Comparison of ENCODE assay signal across 40 mouse cellular contexts in the genomic region with DNA sequence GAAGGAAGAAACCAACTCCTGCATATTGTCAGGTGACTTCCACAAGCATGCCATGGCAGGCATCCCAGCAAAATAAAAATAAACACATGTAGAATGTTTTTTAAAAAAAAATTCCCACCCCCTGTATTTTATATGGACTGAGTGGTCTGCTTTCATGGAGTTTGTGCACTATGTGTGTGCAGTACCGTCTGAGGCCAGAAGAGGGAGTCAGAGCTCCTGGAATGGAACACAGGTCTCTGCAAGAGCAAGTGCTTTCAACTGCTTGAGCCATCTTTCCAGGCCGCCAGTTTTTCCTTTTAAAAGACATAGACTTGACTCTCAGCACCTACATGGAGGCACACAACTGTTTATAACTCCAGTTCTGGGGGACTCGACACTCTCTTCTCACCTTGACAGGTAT. TPM values are rescaled to one million over a fixed set of nuclear protein-coding genes. Genes with fewer than 3 reads are reported as not detected.
A peak's percentile ranks its signal among the peaks of the same experiment; 100 is the strongest.
DNase-seq lines count a peak whose midpoint lies in the region; ATAC-seq and TF ChIP-seq lines count a peak whose summit lies in the region.
"Had no signal": no experiment of that assay in that cellular context is flagged by ENCODE, and none has a peak within 500 bp of the region (broad histone marks: within the 10 kb centered on the region; RNA-seq: fewer than 3 reads in every experiment).

No protein-coding gene starts in this region.

- no peak overlapping the region for H3K27ac ChIP-seq in liver, embryonic 14.5 days
- no peak overlapping the region for H3K27ac ChIP-seq in testis, adult 2 months (ENCODE audit: control insufficient read depth, insufficient read depth, low read depth, low read length)
- H3K27ac ChIP-seq in stomach, postnatal 0 days (replicated peaks), result no peak overlapping the region
- H3K27ac ChIP-seq: heart, embryonic 13.5 days; hindbrain, embryonic 15.5 days; intestine, embryonic 15.5 days; limb, embryonic 13.5 days; liver, embryonic 13.5 days; macrophage; midbrain, embryonic 13.5 days; neural tube, embryonic 15.5 days had no signal

- H3K4me3 ChIP-seq in liver, embryonic 14.5 days (ENCODE audit: insufficient read depth in 1 of 2, low read depth in 2 of 2, low read length in 2 of 2), result no peak overlapping the region
- no peak overlapping the region for H3K4me3 ChIP-seq in testis, adult 2 months (ENCODE audit: control insufficient read depth, low read depth, low read length)
- no peak overlapping the region for H3K4me3 ChIP-seq in stomach, postnatal 0 days (ENCODE audit: low read depth, low read length)
- H3K4me3 ChIP-seq: erythroblast, embryonic 14.5 days; heart, embryonic 13.5 days; hindbrain, embryonic 15.5 days; intestine, embryonic 15.5 days; limb, embryonic 13.5 days; liver, embryonic 13.5 days; midbrain, embryonic 13.5 days; neural tube, embryonic 15.5 days had no signal

- no peak overlapping the region for H3K4me2 ChIP-seq in liver, embryonic 14.5 days (ENCODE audit: low read depth)
- no peak overlapping the region for H3K4me2 ChIP-seq in stomach, postnatal 0 days (replicated peaks; ENCODE audit: low read depth)
- H3K4me2 ChIP-seq: heart, embryonic 13.5 days; hindbrain, embryonic 15.5 days; intestine, embryonic 15.5 days; limb, embryonic 13.5 days; liver, embryonic 13.5 days; midbrain, embryonic 13.5 days; neural tube, embryonic 15.5 days had no signal

- H3K4me1 ChIP-seq in liver, embryonic 14.5 days (replicated peaks; ENCODE audit: control insufficient read depth in 2 of 2, insufficient read depth in 2 of 2, low read length in 1 of 2), result no peaks in the 10 kb centered on the region
- no peaks in the 10 kb centered on the region for H3K4me1 ChIP-seq in testis, adult 2 months (ENCODE audit: control insufficient read depth, insufficient read depth, low read length)
- H3K4me1 ChIP-seq in stomach, postnatal 0 days (replicated peaks; ENCODE audit: control insufficient read depth, insufficient read depth), result no peaks in the 10 kb centered on the region
- H3K4me1 ChIP-seq: heart, embryonic 13.5 days; hindbrain, embryonic 15.5 days; intestine, embryonic 15.5 days; limb, embryonic 13.5 days; liver, embryonic 13.5 days; midbrain, embryonic 13.5 days; neural tube, embryonic 15.5 days had no signal

- no peak for TF ChIP-seq EP300 in liver, embryonic 14.5 days (IDR thresholded peaks at IDR 0.05; ENCODE audit: low read depth)
- no peak for TF ChIP-seq EP300 in stomach, postnatal 0 days (optimal IDR thresholded peaks at IDR 0.05)

- H3K27me3 ChIP-seq in liver, embryonic 14.5 days (ENCODE audit: control insufficient read depth, insufficient read depth, low read length), result no peaks in the 10 kb centered on the region
- no peaks in the 10 kb centered on the region for H3K27me3 ChIP-seq in testis, adult 2 months (ENCODE audit: control insufficient read depth, insufficient read depth, low read length)
- H3K27me3 ChIP-seq in stomach, postnatal 0 days (ENCODE audit: control insufficient read depth, insufficient read depth, low read length), result no peaks in the 10 kb centered on the region
- H3K27me3 ChIP-seq: hindbrain, embryonic 15.5 days; intestine, embryonic 15.5 days; limb, embryonic 13.5 days; liver, embryonic 13.5 days; midbrain, embryonic 13.5 days; neural tube, embryonic 15.5 days had no signal

- WGBS in liver, embryonic 14.5 days (ENCODE audit: insufficient replicate concordance), result 71% methylated on average over 3 of the region's 3 CpGs
- 89% methylated on average over 3 of the region's 3 CpGs for WGBS in stomach, postnatal 0 days

- no peak for DNase-seq in liver, embryonic 14.5 days (ENCODE audit: low read depth in 3 of 3, low spot score in 3 of 3)
- DNase-seq in liver (no peak), NIH3T3 (ENCODE audit: low read depth) (peak; percentile 30)
- no peak for DNase-seq in testis, postnatal 10 days (ENCODE audit: low spot score)
- DNase-seq in stomach, postnatal 0 days (ENCODE audit: low spot score), result no peak
- DNase-seq in adrenal gland, adult 8-10 months, result no peak
- DNase-seq in T-cell, adult 2 months (ENCODE audit: low spot score), result no peak
- DNase-seq: adrenal gland, postnatal 36 days; B cell, adult 2 months; cerebellum, adult 2 months; cerebellum, postnatal 14 days; gastrocnemius, postnatal 10 days; heart, postnatal 10 days; kidney, adult 2 months; kidney, postnatal 10 days; liver, embryonic 13.5 days; right cerebral cortex, postnatal 25 days; spleen, adult 18-20 months had no signal

- peak; percentile 27; the same call in 1 of the 2 replicates for TF ChIP-seq CTCF in liver, embryonic 14.5 days (IDR thresholded peaks at IDR 0.05; ENCODE audit: low read depth)
- TF ChIP-seq CTCF in testis, adult 2 months (IDR thresholded peaks at IDR 0.05; ENCODE audit: control insufficient read depth, insufficient read depth, insufficient replicate concordance, low read depth, low read length), result peak; percentile 69; the same call in 1 of the 2 replicates
- peak; percentile 18; the same call in 1 of the 2 replicates for TF ChIP-seq CTCF in stomach, postnatal 0 days (IDR thresholded peaks at IDR 0.05; ENCODE audit: low read depth)

- ATAC-seq in liver, embryonic 14.5 days (ENCODE audit: insufficient read depth), result no peak
- ATAC-seq in stomach, postnatal 0 days (ENCODE audit: low FRiP score, low TSS enrichment), result no peak
- ATAC-seq: intestine, embryonic 15.5 days; midbrain, embryonic 13.5 days had no signal

- H3K9ac ChIP-seq in liver, embryonic 14.5 days (replicated peaks), result no peak overlapping the region
- H3K9ac ChIP-seq in stomach, postnatal 0 days (ENCODE audit: low read length), result no peak overlapping the region
- H3K9ac ChIP-seq: heart, embryonic 13.5 days; hindbrain, embryonic 15.5 days; intestine, embryonic 15.5 days; limb, embryonic 13.5 days; liver, embryonic 13.5 days; midbrain, embryonic 13.5 days; neural tube, embryonic 15.5 days had no signal

- no peaks in the 10 kb centered on the region for H3K36me3 ChIP-seq in liver, embryonic 14.5 days (replicated peaks; ENCODE audit: control insufficient read depth, insufficient read depth, low read depth)
- no peaks in the 10 kb centered on the region for H3K36me3 ChIP-seq in testis, adult 2 months (ENCODE audit: control insufficient read depth, insufficient read depth, low read length)
- no peaks in the 10 kb centered on the region for H3K36me3 ChIP-seq in stomach, postnatal 0 days (ENCODE audit: control insufficient read depth, insufficient read depth, low read length)
- H3K36me3 ChIP-seq: heart, embryonic 13.5 days; hindbrain, embryonic 15.5 days; intestine, embryonic 15.5 days; limb, embryonic 13.5 days; liver, embryonic 13.5 days; midbrain, embryonic 13.5 days; neural tube, embryonic 15.5 days had no signal

- no peak for TF ChIP-seq POLR2A in testis, adult 2 months (IDR thresholded peaks at IDR 0.05; ENCODE audit: control insufficient read depth, low read depth, low read length)

- no peaks in the 10 kb centered on the region; the same call in 1 of the 2 replicates for H3K9me3 ChIP-seq in liver, embryonic 14.5 days (ENCODE audit: control insufficient read depth, low read length)
- no peaks in the 10 kb centered on the region for H3K9me3 ChIP-seq in stomach, postnatal 0 days (ENCODE audit: control insufficient read depth, low read length)
- H3K9me3 ChIP-seq: hindbrain, embryonic 15.5 days; intestine, embryonic 15.5 days; midbrain, embryonic 13.5 days; neural tube, embryonic 15.5 days had no signal

RNA-seq across cellular contexts. Expression of a gene that starts 9.8 kb away (rescaled TPM):
- not detected in 2 replicates for polyA plus RNA-seq in liver, embryonic 14.5 days (2012; rRNA removed)
- not detected in 2 replicates for polyA plus RNA-seq in liver, embryonic 14.5 days (2014; fragmentation: Nextera tagmentation; extraction: Ambion mirVana)
- polyA plus RNA-seq in testis, adult 2 months (2012; rRNA removed), result 2.4 and 17.5 TPM in 2 replicates
- not detected in 2 replicates for polyA plus RNA-seq in stomach, postnatal 0 days (2015; fragmentation: Nextera tagmentation; extraction: Ambion mirVana)
- not detected for total RNA-seq in adrenal gland, adult 8-10 months (2022)
- total RNA-seq: adrenal gland, adult 18-20 months; adrenal gland, postnatal 36 days; gastrocnemius, postnatal 10 days; heart, adult 8-10 months; heart, postnatal 10 days; hematopoietic stem cell, adult 5-6 weeks; layer of hippocampus, postnatal 10 days; left cerebral cortex, adult 18-20 months; left cerebral cortex, postnatal 36 days; megakaryocyte-erythroid progenitor cell, adult 5-6 weeks had no signal
- polyA plus RNA-seq: cortical plate, adult 2 months; embryonic facial prominence, embryonic 14.5 days; erythroblast, embryonic 14.5 days; forebrain, embryonic 11.5 days; heart, embryonic 13.5 days; hindbrain, embryonic 15.5 days; intestine, embryonic 15.5 days; kidney, adult 2 months; large intestine, adult 2 months; limb, embryonic 13.5 days; liver, embryonic 13.5 days; lung, embryonic 16.5 days; macrophage; midbrain, embryonic 13.5 days; neural tube, embryonic 15.5 days; stomach, embryonic 16.5 days had no signal

RNA-seq across cellular contexts. Expression of a gene that starts 9.9 kb away (rescaled TPM):
- polyA plus RNA-seq in liver, embryonic 14.5 days (2012; rRNA removed), result not detected in 2 replicates
- polyA plus RNA-seq in liver, embryonic 14.5 days (2014; fragmentation: Nextera tagmentation; extraction: Ambion mirVana), result not detected in 2 replicates
- polyA plus RNA-seq in testis, adult 2 months (2012; rRNA removed), result 3.8 and 15.4 TPM in 2 replicates
- not detected in 2 replicates for polyA plus RNA-seq in stomach, postnatal 0 days (2015; fragmentation: Nextera tagmentation; extraction: Ambion mirVana)
- under 1 TPM in 2 of 4 experiments, not detected in 2; 0.35 to 0.89 TPM for total RNA-seq in adrenal gland, adult 8-10 months (2022)
- total RNA-seq: adrenal gland, adult 18-20 months; adrenal gland, postnatal 36 days; gastrocnemius, postnatal 10 days; heart, adult 8-10 months; heart, postnatal 10 days; hematopoietic stem cell, adult 5-6 weeks; layer of hippocampus, postnatal 10 days; left cerebral cortex, adult 18-20 months; left cerebral cortex, postnatal 36 days; megakaryocyte-erythroid progenitor cell, adult 5-6 weeks had no signal
- polyA plus RNA-seq: cerebellum, adult 2 months; cortical plate, adult 2 months; erythroblast, embryonic 14.5 days; forebrain, embryonic 11.5 days; heart, embryonic 13.5 days; hindbrain, embryonic 15.5 days; intestine, embryonic 15.5 days; kidney, adult 2 months; large intestine, adult 2 months; limb, embryonic 13.5 days; liver, embryonic 13.5 days; lung, embryonic 16.5 days; macrophage; midbrain, embryonic 13.5 days; neural tube, embryonic 15.5 days; stomach, embryonic 16.5 days had no signal

RNA-seq across cellular contexts. Expression of a gene that starts 10.1 kb away (rescaled TPM):
- polyA plus RNA-seq in liver, embryonic 14.5 days (2012; rRNA removed), result not detected in 2 replicates
- not detected in 2 replicates for polyA plus RNA-seq in liver, embryonic 14.5 days (2014; fragmentation: Nextera tagmentation; extraction: Ambion mirVana)
- 52.4 and 70.8 TPM in 2 replicates for polyA plus RNA-seq in testis, adult 2 months (2012; rRNA removed)
- polyA plus RNA-seq in stomach, postnatal 0 days (2015; fragmentation: Nextera tagmentation; extraction: Ambion mirVana), result not detected in 2 replicates
- total RNA-seq in adrenal gland, adult 8-10 months (2022), result not detected
- total RNA-seq: adrenal gland, adult 18-20 months; adrenal gland, postnatal 36 days; gastrocnemius, postnatal 10 days; heart, adult 8-10 months; heart, postnatal 10 days; hematopoietic stem cell, adult 5-6 weeks; layer of hippocampus, postnatal 10 days; left cerebral cortex, adult 18-20 months; left cerebral cortex, postnatal 36 days; megakaryocyte-erythroid progenitor cell, adult 5-6 weeks had no signal
- polyA plus RNA-seq: cerebellum, adult 2 months; cortical plate, adult 2 months; embryonic facial prominence, embryonic 14.5 days; erythroblast, embryonic 14.5 days; forebrain, embryonic 11.5 days; heart, embryonic 13.5 days; hindbrain, embryonic 15.5 days; intestine, embryonic 15.5 days; kidney, adult 2 months; large intestine, adult 2 months; limb, embryonic 13.5 days; liver, embryonic 13.5 days; lung, embryonic 16.5 days; macrophage; midbrain, embryonic 13.5 days; neural tube, embryonic 15.5 days; stomach, embryonic 16.5 days had no signal

RNA-seq across cellular contexts. Expression of a gene that starts 18.2 kb away (rescaled TPM):
- 0.06 and 0.11 TPM in 2 replicates for polyA plus RNA-seq in liver, embryonic 14.5 days (2012; rRNA removed)
- 0.19 TPM in 1 of 2 replicates, not detected in the other for polyA plus RNA-seq in liver, embryonic 14.5 days (2014; fragmentation: Nextera tagmentation; extraction: Ambion mirVana)
- 23.9 and 25.0 TPM in 2 replicates for polyA plus RNA-seq in testis, adult 2 months (2012; rRNA removed)
- polyA plus RNA-seq in stomach, postnatal 0 days (2015; fragmentation: Nextera tagmentation; extraction: Ambion mirVana), result 0.75 and 1.1 TPM in 2 replicates
- under 1 TPM; 0.38 to 0.77 (median 0.52) TPM for total RNA-seq in adrenal gland, adult 8-10 months (2022)
- total RNA-seq: gastrocnemius, postnatal 10 days; heart, postnatal 10 days; hematopoietic stem cell, adult 5-6 weeks; left cerebral cortex, adult 18-20 months; left cerebral cortex, postnatal 36 days; megakaryocyte-erythroid progenitor cell, adult 5-6 weeks had no signal
- polyA plus RNA-seq: cerebellum, adult 2 months; cortical plate, adult 2 months; erythroblast, embryonic 14.5 days; forebrain, embryonic 11.5 days; hindbrain, embryonic 15.5 days; kidney, adult 2 months; large intestine, adult 2 months; limb, embryonic 13.5 days; macrophage; midbrain, embryonic 13.5 days; neural tube, embryonic 15.5 days had no signal

RNA-seq across cellular contexts. Expression of a gene that starts 30.2 kb away (rescaled TPM):
- not detected in 2 replicates for polyA plus RNA-seq in liver, embryonic 14.5 days (2012; rRNA removed)
- not detected in 2 replicates for polyA plus RNA-seq in liver, embryonic 14.5 days (2014; fragmentation: Nextera tagmentation; extraction: Ambion mirVana)
- polyA plus RNA-seq in testis, adult 2 months (2012; rRNA removed), result 37.5 TPM in 1 of 2 replicates, not detected in the other
- polyA plus RNA-seq in stomach, postnatal 0 days (2015; fragmentation: Nextera tagmentation; extraction: Ambion mirVana), result not detected in 2 replicates
- total RNA-seq in adrenal gland, adult 8-10 months (2022), result not detected
- total RNA-seq: adrenal gland, adult 18-20 months; adrenal gland, postnatal 36 days; gastrocnemius, postnatal 10 days; heart, adult 8-10 months; heart, postnatal 10 days; hematopoietic stem cell, adult 5-6 weeks; layer of hippocampus, postnatal 10 days; left cerebral cortex, adult 18-20 months; left cerebral cortex, postnatal 36 days; megakaryocyte-erythroid progenitor cell, adult 5-6 weeks had no signal
- polyA plus RNA-seq: cerebellum, adult 2 months; cortical plate, adult 2 months; embryonic facial prominence, embryonic 14.5 days; erythroblast, embryonic 14.5 days; forebrain, embryonic 11.5 days; heart, embryonic 13.5 days; hindbrain, embryonic 15.5 days; intestine, embryonic 15.5 days; kidney, adult 2 months; large intestine, adult 2 months; limb, embryonic 13.5 days; liver, embryonic 13.5 days; lung, embryonic 16.5 days; macrophage; midbrain, embryonic 13.5 days; neural tube, embryonic 15.5 days; stomach, embryonic 16.5 days had no signal

Comparison
In these comparisons a context has a peak if more than half of its experiments do, and no peak if none do; other contexts are left out.
1. CTCF ChIP-seq: peak in every context shown above with its lines; median percentile 69 in testis, adult 2 months; 27 in liver, embryonic 14.5 days; 18 in stomach, postnatal 0 days.
2. RNA of a gene that starts 10.1 kb away (polyA plus RNA-seq): 52.4 to 70.8 TPM in testis, adult 2 months; not detected in liver, embryonic 14.5 days and not detected in stomach, postnatal 0 days; every median in the first group is over 10 times any median in the second.